Mouse (Mus musculus) lung, postnatal 10 days (tissue): Measurements from ENCODE around the gene Tlk2.
A peak's percentile ranks its signal among the peaks of the same experiment; 100 is the strongest.

Experiments used
- DNase-seq: peaks from one replicate; pipeline ENCODE4 v3.0.0; 2021

Gene Tlk2

DNA sequence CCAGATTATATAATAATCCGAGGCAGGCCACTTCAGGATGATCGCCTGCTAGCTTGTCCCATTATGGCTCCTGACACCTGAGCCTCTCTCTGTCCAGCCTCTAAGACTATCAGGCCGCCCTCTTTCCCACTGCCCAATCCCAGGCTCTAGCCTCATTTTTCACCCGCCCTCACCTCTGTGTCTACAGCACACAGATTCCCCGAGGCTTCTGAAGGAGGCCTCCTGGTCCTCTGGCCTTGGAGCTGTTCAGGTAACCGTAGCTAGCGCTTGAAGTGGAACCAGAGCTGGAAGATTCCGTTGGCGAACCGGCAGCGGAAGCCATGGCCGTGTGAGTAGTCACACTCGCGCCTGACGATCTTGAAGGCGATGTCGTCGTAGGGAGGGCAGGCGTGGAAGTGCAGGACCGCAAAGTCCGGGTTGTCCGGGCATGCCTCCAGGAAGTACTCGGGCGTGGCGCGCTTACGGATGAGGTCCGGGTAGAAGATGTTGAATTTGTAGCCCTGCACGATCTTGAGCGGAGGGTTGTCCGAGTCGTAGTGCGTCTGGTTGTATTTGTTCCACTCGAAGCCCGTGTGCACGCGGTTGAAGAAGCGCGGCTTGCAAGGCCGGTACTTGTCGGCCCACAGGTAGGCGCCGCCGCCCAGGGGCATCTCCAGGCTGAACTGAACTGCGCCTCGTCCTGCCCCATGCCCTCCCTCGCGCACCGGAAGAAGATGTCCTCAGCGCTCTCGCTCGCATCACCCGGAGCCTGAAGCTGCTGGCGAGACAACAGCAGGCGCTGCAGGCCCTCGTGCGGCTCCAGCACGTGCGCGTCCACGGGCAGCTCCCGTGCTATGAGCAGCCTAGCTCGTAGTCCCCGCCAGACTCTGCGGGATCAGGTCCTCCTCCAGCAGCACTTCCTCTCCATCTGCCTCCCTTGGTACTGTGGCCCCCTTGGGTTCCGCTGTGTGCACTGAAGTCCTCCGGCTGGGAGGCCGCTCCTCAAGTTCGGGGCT lies 13.8 kb upstream of the Tlk2 start:
- DNase-seq, result no peak

DNA sequence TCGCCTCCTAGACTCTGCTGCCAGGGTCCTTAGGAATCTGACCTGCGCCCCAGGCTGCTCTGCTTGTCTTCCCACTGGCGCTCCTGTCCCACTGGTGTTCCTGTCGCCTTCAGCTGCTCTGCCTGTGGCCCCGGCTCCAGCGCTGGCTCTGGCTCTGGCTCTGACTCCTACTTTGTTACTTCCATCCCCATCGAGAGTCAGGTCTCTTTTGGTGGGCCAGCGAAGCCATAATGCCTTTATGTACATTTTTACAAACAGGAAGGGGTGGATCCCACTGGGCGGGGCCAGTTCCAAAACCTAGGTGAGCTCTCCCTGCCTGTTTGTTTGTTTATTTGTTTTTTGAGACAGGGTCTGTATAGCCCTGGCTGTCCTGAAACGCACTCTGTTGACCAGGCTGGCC lies 11.8 kb upstream of the Tlk2 start:
- no peak for DNase-seq

DNA sequence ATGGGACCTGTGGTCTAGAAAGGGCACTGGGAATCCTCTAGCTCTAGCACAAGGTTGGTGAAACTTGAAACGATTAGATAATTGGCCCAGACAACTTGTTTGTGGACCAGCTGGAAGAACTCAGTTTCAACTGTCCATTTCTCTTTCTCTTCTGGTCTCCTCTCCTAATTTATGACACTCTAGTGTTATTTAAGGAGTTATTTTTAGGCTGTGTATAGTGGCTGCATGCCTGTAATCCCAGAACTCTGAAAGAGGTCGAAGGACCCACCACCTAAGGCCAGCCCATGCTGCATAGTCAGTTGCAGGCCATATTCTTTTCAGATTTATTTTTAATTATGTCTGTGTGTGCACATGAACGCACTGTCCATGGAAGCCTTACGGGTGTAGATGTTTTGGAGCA lies 916 bp downstream of the Tlk2 start:
- peak; percentile 26 for DNase-seq

DNA sequence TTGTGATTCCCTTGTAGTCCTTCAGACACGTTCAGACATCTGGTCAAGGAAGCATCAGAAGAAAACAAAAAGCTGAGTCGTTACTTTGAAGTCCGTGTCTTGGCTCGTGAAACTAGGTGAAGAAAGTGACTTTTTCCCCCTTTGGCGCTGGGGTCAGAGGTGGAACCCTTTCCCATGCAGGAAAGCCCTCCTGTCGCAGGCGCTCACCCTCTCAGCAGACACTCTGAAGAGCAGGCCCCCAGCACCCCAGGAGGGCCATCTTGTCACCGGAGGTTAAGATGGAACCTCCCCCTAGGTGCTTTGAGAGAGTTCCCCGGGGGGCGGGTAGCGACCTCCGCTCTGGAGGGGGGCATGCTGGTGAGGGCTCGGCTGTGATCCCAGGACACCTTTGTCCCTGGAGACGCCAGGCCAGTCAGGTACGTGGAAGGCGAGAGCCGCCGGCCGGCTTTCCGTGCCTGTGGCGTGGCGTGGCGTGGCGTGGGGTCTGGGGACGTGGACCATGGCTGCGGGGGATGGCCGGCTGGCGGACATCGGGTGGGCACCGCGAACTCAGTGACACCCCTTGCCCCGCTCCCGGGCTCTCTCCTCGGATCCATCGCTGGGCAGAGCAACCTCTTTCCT lies 2.0 kb downstream of the Tlk2 start:
- peak; percentile 45 for DNase-seq

DNA sequence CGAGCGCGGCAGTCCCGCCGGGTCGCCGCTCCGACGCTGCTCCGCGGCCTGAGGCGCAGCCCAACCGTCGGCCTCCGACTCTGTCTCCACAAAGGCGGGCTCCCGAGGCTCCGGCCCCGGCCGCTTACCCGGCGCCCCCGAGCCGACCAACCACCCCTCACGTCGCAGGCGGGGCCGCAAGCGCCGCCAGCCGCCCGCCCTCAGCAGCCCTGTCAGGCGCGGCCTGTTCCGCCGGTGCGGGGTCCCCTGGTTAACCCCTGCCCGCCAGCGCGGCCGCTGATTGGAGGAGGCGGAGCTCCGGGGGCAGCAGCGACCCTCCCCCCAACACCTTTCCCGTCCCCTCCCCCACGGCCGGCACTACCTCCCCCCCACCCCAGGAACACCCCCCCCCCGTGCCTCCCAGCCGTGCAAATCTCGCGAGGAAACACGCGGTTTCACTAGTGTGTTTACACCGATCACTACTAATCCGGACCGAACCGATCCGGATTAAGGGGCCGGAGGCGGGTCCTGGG lies 2.6 kb downstream of the Tlk2 start:
- peak; percentile 95 for DNase-seq

DNA sequence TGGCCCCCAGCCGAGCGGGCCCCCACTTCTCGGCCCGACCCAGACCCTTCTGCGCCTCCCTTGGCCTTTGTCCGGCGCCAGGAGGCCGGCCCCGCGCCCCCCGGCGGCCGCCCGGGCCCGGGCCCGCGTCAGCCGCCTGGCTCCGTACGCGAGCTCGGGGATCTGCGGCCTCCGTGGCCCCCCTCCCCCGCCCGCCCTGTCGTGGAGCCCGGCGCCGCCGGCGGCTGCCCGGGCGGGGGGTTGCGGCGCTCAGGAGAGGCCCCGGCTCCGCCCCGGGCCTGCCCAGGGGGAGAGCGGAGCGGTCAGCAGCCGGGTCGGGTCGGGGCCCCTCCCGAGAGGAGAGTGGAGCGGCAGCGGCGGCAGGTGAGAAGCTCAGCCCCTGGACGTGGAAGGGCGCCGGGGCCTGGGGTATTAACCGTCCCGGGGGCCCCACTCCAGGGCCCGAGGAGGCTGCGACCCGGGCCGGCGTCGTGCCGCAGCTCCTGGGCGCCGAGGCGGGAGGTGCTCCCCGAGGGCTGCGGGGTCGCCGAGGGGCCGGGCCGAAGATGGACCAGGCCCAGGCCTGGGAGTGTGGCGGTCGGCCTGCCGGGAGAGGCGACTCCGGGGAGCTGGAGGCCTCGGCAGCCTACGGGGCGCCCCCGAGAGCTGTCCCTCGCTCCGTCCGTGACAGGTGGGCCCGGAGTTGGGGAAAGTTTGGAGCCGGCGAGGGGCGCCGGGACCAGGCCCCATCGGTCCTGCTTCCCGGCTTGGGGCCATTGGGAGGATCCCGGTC lies 3.3 kb downstream of the Tlk2 start:
- peak; percentile 58 for DNase-seq

DNA sequence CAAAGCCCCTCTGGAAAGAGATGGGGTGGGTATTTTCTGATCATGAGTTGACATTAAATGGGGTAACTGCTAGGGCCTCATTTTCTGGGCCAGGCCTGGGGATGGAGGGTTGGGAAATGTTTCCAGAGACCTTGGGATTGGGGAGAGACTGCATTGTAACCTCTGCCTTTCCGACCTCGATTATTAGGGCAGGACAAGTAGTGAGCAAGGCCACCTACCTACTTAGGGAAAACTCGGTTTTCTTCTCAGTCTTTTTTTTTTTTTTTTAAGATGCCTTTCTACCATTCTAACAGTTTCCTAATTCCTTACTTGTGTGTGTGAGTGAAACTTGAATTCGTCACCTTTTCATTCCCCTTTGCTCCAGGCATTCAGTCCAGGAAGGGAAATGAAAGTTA lies 3.9 kb downstream of the Tlk2 start:
- no peak for DNase-seq

DNA sequence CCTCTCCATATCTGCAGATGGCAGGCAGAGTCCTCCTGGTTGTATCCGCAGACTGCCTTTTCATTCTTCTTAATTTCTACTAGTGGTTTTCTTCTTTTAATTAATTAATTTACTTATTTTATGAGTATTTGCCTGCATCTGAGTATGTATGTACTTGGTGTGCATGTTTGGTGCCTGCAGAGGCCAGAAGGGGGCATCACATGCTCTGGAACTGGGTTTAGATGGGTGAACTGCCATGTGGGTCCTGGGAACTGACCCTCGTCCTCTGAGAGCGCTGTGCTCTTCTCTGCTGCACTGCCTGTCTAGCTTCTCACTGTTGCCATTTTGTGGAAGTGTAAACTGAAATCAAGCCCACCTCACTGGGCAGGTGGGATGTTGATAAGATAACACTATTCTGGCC lies 6.1 kb downstream of the Tlk2 start:
- DNase-seq, result peak; percentile 24

DNA sequence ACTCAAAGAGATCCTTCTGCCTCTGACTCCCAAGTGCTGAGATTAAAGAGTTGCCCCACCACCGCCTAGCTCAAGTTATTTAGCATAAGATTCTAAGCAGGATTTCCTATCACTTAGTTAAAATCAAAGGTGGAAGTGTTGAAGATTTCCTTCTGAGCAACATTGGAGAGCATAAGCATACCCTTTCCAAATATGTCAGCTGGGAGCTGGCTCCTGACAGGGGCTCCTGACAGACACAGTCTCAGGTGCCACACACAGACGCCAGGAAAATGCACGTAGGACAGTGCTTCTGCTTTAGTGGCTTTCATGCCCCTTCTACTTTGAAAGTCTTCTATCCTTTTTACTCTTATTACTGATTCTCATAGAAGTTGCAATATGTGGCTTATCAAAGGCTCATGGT lies 13.6 kb downstream of the Tlk2 start:
- no peak for DNase-seq

DNA sequence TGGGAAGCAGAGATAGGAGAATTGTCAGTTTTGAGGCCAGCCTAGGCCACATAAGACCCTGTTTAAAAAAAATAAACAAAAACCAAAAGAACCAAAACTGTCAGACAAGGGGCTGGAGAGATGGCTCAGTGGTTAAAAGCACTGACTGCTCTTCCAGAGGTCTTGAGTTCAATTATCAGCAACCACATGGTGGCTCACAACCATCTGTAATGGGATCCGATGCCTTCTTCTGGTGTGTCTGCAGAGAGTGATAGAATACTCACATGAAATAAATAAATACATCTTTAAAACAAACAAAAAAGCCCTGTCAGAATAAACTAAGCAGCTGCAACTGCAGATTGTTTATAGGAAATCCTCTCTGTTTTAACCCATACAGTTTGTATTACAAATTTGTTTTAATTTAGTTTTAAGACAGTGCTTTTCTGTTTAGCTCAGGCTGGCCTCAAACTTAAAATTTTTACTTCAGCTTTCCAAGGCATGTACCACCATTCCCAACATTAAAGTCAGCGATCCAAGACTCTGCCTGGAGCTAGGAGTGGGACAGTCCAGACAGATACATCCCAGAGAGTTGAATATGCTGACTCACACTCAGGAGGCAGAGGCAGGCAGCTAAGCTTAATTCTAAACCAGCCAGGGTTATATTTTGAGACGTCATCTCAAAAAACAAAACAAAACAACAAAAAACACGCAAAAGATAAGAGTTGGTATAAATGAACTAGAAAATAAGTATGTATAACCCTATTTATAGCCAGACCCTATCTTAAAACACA lies 18.5 kb downstream of the Tlk2 start:
- no peak for DNase-seq

DNA sequence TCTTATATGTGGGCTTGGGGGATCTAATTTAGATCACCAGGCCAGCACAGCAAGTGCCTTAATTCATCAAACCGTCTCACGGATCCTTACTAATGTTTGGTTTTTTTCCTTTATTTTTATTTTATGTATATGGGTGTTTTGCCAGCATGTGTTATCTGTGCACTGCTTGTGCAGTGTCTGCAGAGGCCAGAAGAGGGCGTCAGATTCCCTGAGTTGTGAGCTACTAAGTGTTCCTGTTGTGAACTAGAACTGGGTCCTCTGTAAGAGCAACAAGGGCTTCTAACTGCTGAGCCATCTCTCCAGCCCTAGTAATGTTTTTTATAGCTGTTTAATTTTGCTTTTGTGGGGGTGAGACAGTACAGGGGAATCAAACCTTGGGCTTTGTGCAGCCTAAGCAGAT lies 23.8 kb downstream of the Tlk2 start:
- DNase-seq, result no peak

DNA sequence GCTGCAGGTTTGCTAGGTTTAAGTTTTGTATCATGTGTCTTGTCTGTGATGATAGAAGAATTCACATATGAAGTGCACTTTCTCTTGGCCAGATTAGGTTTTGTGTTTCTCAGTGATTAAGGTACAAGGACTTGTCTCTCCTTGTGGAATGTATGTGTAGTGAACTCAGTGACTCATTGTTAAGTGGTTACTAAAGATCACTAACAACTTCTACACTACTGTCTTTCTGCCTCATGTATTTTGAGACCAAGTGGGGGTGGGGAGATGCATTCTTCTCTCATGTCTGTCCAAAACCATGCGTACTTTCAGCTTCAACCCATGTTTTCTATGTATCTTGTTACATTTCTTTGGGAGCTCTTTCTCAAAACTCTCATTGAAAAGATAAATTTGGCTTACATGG lies 31.4 kb downstream of the Tlk2 start:
- no peak for DNase-seq

DNA sequence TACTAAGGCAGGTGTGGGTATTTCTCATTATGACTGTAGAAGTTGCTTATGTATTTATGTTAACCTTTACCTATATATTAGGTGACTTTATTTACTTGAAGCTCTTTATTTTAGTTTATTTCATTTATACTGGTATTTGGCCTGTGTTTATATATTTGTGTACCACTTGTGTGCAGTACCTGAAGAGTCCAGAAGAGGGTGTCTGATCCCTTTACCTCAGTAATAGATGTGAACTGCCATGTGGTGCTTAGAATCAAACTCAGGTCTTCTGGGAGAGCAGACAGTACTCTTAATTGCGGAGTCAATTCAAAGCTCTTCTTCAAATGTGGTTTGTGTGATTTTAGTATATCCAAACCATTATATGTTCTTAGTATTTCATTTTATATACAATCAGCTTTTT lies 35.6 kb downstream of the Tlk2 start:
- no peak for DNase-seq

DNA sequence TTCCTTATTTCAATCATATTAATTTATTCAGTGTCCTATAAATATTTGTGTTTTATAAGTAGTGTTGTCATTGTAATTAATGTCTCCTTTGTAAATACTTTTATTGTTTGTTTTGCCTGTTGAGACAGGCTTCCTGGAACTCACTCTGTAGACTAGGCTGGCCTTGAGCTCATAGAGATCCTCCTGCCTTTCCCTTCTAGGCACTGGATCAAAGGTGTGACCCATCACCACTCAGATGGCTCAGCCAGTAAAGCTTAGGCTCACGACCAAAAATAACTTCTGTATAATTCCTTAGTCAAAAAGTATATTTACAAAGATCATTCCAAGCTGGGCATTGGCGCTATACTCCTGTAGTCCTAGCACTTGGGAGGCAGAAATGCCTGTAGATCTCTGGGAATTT lies 39.2 kb downstream of the Tlk2 start:
- DNase-seq, result no peak

DNA sequence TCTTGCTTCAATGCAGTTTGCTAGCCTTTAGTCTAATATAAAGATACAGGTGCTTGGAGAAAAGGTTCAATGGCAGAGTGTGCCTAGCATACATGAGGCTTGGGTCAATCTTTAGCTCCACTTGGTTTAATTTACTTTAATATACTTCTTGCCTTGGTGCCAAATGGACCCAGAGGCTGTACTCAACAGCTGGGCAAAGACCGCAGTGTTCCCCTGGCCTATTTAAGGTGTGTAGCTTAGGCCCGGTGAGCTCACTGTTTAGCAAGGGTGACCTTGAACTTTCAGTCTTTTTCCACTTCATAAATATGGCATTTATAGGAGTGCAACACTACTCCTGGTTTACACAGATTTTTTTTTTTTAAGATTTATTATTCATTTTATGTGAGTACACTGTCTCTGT lies 55.9 kb downstream of the Tlk2 start:
- no peak for DNase-seq

DNA sequence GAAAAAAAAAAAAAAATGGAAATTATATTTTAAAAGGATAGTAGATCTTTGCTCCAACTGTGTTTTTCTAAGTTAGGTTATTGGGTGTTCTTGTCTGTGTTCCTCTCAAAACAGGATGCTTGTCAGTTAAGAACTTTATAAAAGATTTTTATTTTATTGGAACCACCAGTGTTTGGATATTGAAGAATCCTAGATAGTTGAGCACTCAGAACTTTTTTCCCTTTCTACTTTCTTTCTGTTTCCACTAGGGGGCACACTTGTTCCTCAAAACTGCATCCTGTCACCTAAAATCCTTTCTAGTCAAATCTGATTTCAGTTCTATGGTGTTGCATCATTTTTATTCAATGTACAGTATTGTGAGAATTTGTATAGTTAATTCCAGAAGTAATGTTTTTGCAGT lies 62.4 kb downstream of the Tlk2 start:
- DNase-seq, result peak; percentile 33

DNA sequence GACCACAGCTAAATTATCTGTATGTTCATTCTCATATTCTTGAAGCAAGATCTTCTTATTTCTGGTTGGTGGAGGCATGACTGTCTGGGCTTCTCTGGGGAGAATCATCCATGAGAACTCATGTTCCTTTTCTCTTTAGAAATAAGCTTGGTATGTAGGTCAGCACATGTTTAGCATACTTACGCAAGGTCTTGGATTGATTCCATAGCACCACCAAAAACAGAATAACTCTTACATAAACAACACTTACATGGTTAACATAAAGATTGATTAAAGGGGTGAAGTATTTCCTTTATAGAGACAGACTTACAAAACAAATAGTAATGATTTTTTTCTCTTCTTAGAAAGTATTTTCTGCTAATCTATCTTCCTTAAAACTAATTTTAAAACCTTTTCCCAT lies 67.8 kb downstream of the Tlk2 start:
- DNase-seq, result no peak

DNA sequence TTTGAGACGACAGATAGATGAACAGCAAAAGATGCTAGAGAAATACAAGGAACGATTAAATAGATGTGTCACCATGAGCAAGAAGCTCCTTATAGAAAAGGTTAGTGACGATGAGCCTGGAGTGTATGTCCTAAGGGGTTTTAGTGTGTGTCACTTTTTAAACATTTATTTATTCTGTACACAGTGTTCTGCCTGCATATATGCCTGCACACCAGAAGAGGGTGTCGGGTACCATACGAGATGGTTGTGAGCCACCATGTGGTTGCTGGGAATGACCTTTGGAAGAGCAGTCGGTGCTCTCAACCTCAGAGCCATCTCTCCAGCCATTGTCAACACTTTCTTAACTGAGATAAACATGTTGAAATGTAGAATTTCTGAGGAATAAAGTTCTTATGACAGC lies 68.2 kb downstream of the Tlk2 start:
- no peak for DNase-seq

DNA sequence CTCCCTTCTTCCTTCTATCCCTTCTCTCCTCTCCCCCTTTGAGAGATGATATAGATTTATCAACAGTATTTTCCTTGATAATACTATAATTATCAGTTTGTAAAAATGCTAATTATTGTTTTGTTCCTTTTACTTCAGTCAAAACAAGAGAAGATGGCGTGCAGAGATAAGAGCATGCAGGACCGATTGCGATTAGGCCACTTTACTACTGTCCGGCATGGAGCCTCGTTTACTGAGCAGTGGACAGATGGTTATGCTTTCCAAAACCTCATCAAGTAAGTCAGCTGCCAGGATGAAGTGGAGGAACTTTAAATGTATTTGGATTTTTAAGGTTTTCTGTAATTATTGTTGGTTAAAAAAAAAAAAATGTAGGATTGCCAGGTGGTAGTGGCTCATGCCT lies 68.7 kb downstream of the Tlk2 start:
- peak; percentile 33 for DNase-seq

DNA sequence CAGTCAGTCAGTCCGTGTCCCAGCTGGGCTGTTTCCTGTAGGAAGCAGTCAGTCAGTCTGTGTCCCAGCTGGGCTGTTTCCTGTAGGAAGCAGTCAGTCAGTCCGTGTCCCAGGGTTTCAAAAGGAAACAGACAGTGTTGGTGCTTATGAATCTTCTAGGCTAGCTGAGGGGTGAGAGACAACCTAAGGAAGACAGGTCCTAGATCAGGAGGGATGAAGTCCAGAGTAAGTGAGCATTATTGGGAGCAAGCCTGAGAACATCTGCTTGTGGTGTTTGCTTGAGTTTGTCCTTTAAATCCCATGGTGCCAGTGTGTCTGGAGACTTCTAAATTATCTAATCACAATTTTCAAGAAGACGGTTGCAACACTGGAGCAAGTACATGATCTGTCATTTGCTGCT lies 81.1 kb downstream of the Tlk2 start:
- no peak for DNase-seq

DNA sequence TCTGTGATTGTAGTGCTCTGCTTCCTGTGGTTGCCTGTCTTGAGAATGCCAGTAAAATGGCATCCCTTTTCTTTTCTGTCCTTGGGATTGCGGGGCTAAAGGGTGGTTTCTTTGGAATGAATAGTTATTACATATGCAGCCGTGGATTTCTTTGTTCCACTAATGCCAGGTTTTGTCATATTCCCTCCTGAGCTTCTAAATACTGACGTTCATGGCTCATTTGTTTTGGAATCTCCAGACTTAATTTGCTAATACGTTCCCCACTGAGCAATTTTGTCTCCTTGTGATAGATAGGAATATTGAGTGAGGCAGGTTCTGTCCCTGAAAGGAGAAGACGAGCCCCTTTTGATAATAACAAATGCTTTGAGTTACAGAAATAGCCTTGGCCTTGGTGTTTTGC lies 82.5 kb downstream of the Tlk2 start:
- no peak for DNase-seq

DNA sequence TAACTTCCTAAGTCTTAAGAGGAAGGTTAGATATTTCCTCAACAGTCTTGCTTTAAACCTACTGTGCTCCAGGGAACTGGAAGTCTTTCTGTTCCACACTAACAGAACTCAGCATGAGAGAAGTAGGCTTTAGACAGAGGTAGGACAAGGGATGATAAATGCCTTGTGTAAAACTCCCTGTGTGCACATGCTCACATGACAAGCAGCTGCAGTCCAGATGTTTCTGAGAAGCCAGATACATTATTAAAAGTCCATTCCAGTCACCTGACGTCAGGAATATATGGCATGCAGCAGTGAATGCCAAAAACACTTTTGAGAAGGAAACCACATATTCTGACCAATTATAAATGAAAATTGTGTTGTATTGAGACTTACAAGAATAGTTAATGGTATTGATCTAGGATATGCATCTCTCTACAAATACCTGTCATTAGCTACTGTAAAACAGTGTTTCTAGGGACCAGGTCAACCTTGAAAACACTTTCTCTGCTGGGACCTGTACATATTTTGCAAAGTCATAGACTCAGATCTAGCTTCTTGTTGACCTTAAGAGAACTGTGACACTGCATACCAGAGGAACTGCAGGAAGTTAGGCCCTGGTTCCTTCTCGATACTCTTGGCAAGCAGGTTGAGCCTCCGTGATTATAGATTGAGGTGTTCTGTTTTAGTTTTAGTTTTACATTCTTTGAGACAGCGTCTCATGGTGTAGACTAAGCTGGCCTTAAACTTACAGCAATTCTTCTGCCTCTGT lies 83.2 kb downstream of the Tlk2 start:
- peak; percentile 27 for DNase-seq
